Mouse (Mus musculus) left cerebral cortex, adult 11 months (tissue): ENCODE measurements at regions not wholly inside any gene's neighbourhood (a gene's known extent, or its start where the extent isn't known, plus 50 kb on each side); places are given as distances from the start of the nearest gene placed in this dataset.

ENCODE experiments used
- DNase-seq: peaks from one replicate; pipeline ENCODE4 v3.0.0; 2022; ENCODE audit warnings: low spot score

DNA sequence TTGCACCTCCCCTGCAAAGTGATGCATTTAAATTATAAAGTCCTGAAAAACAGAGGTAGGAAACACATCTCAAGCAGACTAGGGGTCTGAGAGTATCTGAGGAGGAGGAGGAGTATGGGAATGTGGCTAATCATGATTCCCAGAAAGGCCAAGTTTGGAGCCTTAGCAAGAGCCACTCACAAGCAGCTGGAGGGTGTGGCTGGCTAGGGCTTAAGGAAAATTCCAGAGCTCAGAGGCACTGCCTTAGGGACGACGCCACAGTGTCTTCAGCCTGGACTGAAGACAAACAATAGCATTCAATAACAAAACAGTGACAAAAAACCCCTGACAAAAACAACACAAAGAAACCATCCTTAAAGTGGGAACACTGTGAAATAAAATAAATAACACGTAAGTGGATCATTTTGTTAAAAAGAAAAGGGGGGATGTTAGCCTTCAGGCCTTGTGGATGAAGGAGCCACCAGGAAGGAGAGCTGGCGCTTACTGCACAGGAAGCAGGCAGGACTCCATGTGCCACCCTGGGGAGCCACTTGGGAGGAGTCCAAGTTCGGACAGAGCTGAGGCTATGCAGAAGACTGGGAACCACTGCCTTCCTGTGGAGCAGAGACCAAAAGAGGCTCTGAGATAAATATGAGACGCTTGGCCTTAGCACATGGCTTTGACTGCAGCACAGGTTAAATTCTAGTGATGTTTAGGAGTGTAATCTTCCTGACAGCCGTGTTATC lies 56.6 kb upstream of the Serpine2 start:
- DNase-seq = no peak
